Mouse (Mus musculus): ENCODE measurements around the gene Brwd3.
A peak's percentile ranks its signal among the peaks of the same experiment; 100 is the strongest.

Brwd3 gene

DNA sequence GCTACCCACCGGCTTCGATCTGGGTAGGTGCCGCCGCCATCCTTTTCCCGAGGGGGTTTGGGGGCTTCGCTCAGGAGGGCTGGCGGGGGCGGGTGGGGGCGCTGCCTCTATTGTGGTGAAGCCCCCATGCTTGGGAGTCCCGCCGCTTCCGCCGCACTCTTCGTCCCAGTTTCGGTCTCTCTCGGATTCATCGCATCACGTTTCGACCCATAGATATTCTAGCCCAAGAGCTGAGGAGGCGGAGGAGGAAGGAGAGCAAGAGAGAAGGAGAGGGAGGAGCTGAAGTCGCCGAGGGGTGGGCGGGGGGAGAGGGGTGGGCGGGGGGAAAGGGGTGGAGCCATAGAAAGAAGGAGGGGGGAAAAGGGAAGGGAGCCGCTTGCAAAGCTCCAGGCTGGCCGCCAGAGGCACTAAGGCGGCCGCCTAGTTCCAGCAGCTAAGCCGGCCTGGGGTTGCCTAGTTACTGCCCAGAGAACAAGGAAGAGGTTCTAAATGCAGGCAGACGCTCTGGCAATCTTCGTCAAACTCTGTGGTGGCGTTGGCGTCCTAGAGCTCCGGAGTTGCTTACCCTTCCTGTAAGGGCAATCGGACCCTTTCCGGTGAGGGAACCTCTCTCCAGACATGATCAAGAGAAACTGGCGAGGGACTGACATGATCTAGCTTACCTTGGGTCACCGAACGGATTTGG lies at the start of gene Brwd3:
Brwd3 (minus strand) TSS at position 283 of the 685 bp plus-strand sequence.
- DNase-seq = peak; percentile 94

DNA sequence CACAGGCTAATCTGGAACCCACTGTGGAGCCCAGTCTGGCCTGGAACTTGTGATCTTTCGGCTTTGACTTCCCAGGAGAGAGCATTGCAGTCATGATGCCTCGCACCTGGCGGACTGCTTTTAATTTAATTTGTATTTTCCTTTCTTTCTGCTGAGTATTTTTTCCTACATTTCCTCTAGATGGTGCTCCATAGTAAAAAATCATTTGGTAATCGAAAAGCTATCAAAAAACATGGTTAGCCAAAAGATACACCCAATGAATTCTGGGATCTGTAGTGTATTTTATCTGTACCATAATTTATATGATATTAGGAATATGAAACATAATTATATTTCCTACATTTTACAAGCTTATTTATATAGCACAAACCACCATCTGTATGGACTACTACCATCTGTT lies 28.5 kb upstream of the Brwd3 start:
- DNase-seq = no peak

DNA sequence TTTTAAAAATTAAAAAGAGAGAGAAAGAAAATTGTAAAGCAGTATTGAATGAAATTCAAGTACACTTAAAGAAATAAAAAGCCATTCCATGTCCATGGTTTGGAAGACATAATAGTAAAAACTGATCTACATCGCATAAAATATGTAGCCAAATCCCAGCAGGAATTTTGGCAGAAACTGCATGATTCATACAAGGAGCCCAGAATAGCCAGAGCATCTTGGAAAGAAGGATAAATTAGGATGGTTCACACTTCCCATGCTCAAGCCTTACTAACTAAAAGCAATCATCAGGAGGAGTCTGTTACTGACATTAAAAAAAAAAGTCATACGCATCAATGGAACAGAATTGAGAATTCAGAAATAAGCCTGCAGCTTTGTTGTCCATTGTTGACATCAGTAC lies 8.5 kb upstream of the Brwd3 start:
- no peak for DNase-seq

DNA sequence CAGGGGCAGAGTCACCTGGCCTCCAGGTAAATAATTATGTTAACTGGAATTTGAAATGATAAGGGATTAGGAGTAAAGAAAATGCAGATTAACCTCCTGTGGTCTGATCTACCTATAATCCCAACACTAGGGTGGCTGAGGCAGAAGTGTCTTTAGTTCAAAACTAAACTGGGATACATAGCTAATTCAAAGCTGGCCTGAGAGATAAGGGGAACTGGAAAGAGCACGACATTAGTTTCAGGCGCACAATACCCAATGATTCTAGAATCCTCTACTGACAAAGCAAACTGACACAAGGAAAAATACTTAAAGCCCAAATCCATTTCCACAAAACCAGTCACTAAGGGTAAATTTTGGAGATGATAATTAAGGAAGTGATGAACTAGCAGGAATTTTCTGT lies 2.2 kb upstream of the Brwd3 start:
- no peak for DNase-seq

DNA sequence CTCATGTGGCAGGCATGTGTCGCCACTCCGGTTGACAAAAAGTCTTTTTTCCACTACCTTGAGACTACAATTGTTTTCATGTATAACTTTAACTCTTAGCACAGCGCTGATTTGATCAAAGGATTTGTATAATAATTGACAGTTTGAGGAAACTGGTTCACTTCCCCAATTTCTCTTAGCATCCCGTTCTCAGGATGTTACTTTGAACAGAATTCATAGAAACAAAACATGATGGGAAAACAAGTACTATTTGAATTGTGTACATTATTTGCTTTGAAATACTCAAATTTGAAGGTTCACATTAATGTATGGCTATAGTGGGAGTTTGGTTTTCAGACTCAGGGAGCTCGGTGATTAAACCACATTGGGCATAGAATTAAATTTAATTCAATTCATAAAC lies 1.1 kb upstream of the Brwd3 start:
- DNase-seq = no peak

DNA sequence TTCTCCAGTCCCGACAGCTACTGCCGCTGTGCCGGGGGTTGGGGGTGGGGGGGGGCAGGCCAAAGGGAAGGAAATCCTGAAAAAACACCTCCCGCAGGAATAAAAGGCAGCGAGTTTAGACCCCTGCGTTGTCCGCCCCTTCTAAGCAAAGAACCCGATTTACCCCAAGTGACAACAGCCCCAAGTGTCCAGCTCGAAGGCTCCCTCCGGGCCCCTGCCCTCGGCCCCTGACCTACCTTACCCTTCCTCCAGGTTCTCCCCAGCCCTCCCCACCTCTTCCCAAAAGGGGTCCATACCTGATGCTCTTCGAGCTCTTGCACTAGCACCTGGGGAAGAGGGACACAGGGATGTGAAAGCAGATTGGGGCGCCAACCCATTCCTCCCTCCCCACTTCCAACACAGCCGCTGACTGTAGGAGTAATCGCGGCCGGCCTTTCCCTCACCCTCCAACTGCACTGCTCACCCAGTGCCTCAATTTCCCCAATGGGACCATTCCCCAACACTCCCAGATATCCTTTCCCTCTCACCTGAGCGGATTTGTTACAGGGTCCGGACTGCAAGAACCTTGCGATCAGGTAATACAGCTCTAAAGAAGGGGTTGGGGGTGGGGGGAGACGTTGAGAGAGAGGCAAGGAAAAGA lies 671 bp downstream of the Brwd3 start:
- peak; percentile 23 for DNase-seq

DNA sequence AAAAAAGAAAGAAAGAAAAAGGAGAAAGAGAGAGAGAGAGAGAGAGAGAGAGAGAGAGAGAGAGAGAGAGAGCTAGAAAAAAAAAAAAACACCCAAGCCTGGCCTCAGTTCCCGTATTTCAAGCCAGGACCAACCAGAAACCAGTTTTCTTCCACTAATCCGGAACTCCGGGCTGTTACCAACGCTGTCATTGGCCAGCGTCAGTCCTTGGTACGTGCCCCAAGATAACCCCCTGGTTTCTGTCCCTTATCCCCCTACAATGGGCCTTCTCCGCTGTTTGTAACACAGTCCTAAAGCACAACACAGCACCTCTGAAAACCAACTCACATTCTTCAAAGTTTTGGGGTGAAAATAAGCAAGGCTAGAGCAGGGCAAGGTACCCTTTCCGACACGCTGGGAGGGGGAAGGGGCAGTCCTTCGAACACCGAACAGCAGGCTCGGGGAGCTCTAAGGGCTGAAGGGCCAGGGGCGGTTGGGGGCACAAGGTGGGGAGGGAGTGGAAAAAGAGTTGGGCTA lies 1.4 kb downstream of the Brwd3 start:
- peak; percentile 93 for DNase-seq

DNA sequence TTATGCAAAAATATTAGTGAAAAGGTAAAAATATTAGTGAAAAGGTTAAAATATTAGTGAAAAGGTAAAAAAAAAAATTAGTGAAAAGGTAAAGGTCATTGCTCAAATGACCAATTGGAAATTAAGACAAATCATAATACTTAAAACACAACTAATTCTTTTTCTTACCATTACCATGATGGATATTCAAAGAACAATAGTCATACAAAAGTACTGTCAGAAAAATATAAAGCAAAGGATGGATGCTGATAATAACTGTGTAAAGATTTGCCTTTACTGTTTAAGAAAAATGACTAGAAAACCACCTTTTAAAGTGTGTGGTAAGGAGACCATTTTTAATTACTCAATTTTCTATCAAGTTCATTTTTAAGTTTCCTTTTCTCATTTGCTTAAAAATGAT lies 2.9 kb downstream of the Brwd3 start:
- DNase-seq = no peak

DNA sequence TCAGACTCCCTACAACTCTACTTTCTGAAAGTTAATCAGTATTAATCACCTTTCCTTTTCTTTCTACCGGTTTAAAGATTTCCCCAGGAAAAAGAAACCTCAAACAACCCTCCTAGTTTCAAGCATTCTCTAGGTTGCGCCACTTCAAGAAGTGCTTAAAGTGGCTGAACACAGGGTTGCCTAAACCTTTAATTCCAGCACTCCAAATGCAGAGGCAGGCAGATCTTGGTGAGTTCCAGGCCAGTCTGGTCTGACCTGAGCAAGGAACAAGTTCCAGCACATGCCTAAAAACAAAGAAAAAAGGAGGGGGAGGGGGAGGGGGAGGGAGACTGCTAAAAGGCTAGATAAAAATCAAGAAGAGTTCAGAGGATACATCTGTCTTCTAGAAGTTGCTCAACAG lies 6.1 kb downstream of the Brwd3 start:
- DNase-seq = no peak

DNA sequence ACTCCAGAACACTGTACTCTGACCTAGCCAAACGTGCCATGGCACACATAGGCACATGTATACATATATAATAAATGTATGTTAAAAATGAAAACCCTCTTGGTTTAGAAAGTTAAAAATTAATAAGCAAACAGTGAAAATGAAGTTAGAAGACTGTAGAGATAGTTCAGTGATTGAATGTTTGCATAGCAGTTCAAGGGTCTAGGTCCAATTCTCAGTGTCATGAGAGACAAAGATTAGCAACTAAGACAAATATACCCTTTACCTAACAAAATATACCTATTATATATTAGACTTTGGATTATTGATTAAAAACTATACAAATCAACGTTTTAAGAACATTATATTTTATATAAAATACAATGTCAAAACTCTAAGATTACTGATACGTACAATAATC lies 36.9 kb downstream of the Brwd3 start:
- no peak for DNase-seq

DNA sequence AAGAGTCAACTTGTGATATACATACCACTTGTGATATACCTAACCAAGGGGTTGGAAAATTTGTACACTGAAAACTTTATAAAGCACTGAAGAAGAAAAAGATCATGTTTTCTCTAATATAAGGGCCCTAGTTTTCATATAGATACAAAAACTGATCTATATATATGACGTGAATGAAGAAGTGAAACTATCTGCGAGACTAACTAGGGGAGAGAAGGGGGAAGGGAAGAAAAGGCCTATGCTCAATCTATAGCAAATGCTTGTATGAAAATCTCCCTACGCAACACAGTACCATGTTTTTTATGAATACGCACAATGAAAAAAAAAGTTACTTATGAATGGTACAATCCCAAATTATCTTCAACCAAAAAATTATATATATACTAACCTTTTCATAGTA lies 50.4 kb downstream of the Brwd3 start:
- no peak for DNase-seq

DNA sequence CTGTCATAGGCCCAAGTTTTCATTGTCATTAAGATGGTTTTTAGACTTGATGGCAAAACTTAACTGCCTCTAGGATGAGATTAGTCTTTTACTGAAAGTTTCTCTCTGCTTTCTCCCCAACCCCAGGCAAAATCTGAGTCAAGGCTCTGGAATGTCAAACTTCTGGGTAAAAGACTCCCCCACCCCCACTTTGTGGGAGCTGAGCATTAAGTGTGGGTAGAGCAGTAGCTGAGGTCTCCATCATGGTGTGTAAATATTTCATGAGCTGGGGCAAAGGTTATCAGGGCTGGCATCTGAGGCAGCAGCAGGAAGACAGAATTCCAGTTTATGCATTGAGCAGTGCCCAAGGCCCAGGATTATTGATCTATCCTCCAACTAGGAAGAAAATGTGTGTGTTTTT lies 102.4 kb downstream of the Brwd3 start:
- DNase-seq = peak; percentile 0

DNA sequence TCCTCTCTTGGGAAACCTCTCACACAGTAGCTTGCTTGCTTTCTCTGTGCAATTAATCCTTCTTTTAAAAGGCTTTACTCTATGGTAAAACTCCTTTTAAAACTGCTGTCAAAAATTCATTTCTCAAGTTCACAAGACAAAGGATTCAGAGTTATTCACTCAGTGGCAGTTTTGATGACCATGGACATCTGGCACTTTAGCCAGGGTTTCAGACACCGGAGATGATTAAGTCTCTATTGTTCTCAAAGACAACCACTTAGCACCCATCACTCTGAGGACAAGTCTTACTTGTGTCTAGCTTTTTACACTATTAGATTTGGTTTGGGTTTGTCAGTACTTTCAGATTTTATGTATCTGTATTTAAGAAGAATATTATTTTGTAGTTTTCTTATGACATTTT lies 104.6 kb downstream of the Brwd3 start:
- peak; percentile 39 for DNase-seq

DNA sequence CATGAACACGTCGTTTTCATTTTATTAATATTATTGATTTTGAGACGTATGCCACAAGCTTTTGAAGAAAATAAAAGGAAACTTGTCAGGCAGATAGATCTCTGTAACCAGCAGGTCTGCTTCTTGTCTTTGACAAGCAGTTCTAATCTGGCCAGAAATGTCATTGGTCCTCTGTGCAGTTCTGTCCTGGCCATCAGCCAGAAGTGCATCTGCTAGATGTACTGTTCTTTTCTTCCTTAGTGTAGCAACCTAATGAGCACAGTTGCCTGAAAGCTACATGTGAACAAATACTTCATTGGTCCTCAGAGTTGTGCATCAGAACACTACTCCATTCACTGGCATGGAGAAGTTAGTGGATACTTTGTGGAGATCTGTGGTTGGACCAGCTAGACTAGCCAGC lies 105.1 kb downstream of the Brwd3 start:
- peak; percentile 53 for DNase-seq

DNA sequence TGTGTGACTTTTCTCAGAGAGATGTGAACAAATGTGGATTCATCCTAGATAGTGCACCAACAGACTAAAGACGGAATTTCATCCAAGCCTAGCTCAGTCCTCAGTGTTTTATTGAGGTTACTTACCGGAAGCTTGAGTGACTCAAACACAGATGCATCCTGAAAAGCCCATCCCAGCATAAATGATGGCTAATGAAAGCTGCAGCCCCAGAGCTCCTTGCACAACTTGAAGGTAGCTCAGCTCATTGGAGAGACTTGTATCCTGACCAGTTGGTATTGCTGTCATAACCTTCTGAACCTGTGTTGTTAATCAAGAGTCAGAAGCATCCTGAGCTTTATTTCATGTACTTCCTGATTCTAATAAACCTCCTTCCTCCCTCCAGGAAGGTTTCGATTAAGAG lies 105.8 kb downstream of the Brwd3 start:
- DNase-seq = no peak

DNA sequence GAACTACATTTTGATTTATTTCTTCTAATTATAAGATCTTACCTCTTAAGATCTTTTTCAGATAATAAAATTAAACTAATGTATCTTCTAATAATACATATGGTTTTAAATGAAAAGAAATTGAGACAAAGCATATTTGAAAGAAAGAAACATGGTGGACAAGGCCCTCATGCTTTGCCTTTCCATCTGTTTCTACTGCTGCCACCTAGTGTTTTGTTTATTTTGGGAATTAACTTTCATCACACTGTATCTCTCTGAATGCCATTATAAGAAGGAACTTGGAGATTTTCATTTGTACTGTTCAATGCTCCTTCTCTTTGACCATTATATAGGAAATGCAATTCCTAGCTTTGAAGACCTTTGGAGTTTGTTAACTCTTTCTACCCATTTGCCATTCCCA lies 109.9 kb downstream of the Brwd3 start:
- no peak for DNase-seq

DNA sequence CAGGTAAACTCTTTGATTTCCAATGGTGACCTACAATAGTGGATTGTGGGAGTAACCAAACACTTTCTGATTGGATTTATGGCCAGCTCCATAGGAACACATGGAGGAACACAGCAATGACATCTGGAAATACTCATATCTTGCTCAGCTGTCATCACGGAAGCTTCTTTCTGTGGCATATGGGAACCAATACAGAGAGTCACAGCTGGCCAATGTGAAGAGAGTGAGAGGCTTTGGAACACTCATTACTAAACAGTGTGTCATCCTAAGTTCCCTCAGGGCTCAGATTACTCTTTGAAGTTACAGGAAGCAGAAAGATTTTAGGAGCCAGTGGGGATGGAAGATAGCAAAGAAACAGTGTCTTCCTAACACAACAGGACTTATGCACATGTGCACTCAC lies 111.7 kb downstream of the Brwd3 start:
- no peak for DNase-seq

DNA sequence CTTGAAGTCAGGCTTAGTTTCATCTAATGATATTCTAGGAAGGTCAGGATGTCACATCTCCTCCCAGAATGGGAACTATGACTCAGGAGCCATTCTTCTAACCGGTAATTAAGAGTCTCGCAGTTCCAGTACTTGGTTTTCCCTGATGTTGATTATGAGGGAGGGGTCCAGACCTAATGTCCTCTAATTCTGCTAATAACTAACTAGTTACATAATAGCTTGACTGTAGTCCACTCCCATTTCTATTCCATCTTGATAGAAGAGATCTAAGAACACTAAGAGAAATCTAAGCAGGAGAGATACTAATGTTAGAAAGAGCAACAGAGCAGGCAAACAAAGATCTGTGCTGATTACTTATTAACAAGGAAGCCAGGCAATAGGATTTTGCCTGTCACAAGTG lies 129.9 kb downstream of the Brwd3 start:
- DNase-seq = no peak

All from retina, postnatal 1 day (tissue).